Mouse (Mus musculus): Measurements from ENCODE around the gene Capn15. TPM values are rescaled to one million over a fixed set of nuclear protein-coding genes. Genes with fewer than 3 reads are reported as not detected.

The Capn15 gene
- polyA plus RNA-seq, 1 experiment from 2014 or later: 25.8 TPM

- no peak overlapping the region for H3K4me2 ChIP-seq (ENCODE audit: low read depth, low read length)
- 92% methylated on average over 7 of the region's 7 CpGs for WGBS
Measured at GRCm38 (mm10) chr17:26020848-26021347, 35.3 kb upstream of the Capn15 start.

DNA sequence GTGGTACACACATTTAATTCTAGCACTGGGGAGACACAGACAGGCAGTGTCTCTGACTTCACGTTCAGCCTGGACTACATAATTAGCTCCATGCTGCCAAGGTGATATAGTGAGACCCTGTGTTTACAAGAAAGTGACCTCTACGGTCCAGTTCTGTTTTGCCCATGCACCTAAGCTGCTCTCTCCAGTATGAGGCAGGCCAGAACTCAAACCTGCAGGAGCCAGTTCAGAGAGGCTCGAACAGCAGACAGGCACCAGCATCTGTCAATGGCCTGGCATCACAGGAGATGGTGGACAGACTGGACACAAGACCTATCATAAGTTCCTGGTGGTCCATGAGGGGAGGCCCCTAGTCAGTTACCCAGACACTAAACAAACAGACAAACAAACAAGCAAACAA is 32.8 kb upstream of the Capn15 start:
- Histone ChIP-seq H3K36me3 (ENCODE audit: control insufficient read depth, insufficient read depth, low read length) (peaks cover 45% of the 10 kb centered on the region), H3K4me3 (ENCODE audit: low read depth, low read length) (no peak overlapping the region), H3K9me3 (ENCODE audit: control insufficient read depth, low read length) (no peaks in the 10 kb centered on the region), H3K9ac (ENCODE audit: low read depth, low read length) (no peak overlapping the region), H3K4me2 (ENCODE audit: low read depth, low read length) (no peak overlapping the region), H3K27me3 (replicated peaks; ENCODE audit: control insufficient read depth, insufficient read depth, low read length) (no peaks in the 10 kb centered on the region), H3K4me1 (ENCODE audit: control insufficient read depth, insufficient read depth, low read length) (no peaks in the 10 kb centered on the region), H3K27ac (replicated peaks; ENCODE audit: low read depth, low read length) (no peak overlapping the region)
- 70% methylated on average over 3 of the region's 3 CpGs for WGBS
- no peak for DNase-seq (ENCODE audit: low spot score)
- no peak for ATAC-seq (ENCODE audit: low read depth)

More at GRCm38 (mm10) chr17:26020848-26021347, 35.3 kb upstream of the Capn15 start:
- Histone ChIP-seq H3K27me3 (replicated peaks; ENCODE audit: control insufficient read depth, insufficient read depth, low read length) (no peaks in the 10 kb centered on the region), H3K27ac (replicated peaks; ENCODE audit: low read depth, low read length) (no peak overlapping the region), H3K9me3 (ENCODE audit: control insufficient read depth, low read length) (no peaks in the 10 kb centered on the region), H3K4me1 (ENCODE audit: control insufficient read depth, insufficient read depth, low read length) (no peaks in the 10 kb centered on the region), H3K9ac (ENCODE audit: low read depth, low read length) (no peak overlapping the region), H3K36me3 (ENCODE audit: control insufficient read depth, insufficient read depth, low read length) (peaks cover 32% of the 10 kb centered on the region), H3K4me3 (ENCODE audit: low read depth, low read length) (no peak overlapping the region)
- ATAC-seq (ENCODE audit: low read depth) (no peak), DNase-seq (ENCODE audit: low spot score) (no peak)

DNA sequence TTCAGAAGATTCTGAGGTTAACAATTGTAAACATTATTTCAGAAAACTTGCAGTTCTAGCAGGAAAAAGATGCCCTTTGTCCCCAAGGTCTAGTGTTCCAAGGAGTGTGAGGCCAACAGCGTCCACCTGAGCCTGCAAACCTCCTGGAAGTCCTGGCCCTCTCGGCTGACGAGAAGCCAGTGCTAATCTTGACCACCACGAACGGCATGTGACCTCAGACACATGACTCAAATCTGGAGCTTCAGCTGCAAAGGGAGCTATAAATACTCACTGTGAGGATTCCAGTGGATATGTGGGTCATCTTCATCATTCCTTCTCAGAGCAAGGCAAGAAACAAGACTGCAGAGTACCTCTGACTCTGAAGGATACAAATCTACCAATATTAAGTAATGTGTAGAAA is 32.4 kb upstream of the Capn15 start:
- no peaks in the 10 kb centered on the region for H3K27me3 ChIP-seq (replicated peaks; ENCODE audit: control insufficient read depth, insufficient read depth, low read length)
- H3K4me2 ChIP-seq (ENCODE audit: low read depth, low read length): no peak overlapping the region
- no peak overlapping the region for H3K27ac ChIP-seq (replicated peaks; ENCODE audit: low read depth, low read length)
- peaks cover 48% of the 10 kb centered on the region for H3K36me3 ChIP-seq (ENCODE audit: control insufficient read depth, insufficient read depth, low read length)
- H3K4me3 ChIP-seq (ENCODE audit: low read depth, low read length): no peak overlapping the region
- 74% methylated on average over 5 of the region's 5 CpGs for WGBS
- no peak for ATAC-seq (ENCODE audit: low read depth)
- no peaks in the 10 kb centered on the region for H3K4me1 ChIP-seq (ENCODE audit: control insufficient read depth, insufficient read depth, low read length)
- no peak for DNase-seq (ENCODE audit: low spot score)
- no peaks in the 10 kb centered on the region for H3K9me3 ChIP-seq (ENCODE audit: control insufficient read depth, low read length)
- no peak overlapping the region for H3K9ac ChIP-seq (ENCODE audit: low read depth, low read length)

GRCm38 (mm10) chr17:26017021-26017420 is 31.4 kb upstream of the Capn15 start:
- WGBS: 84% methylated on average over 3 of the region's 3 CpGs
- H3K36me3 ChIP-seq (ENCODE audit: control insufficient read depth, insufficient read depth, low read length): peaks cover 52% of the 10 kb centered on the region
- no peak for ATAC-seq (ENCODE audit: low read depth)

DNA sequence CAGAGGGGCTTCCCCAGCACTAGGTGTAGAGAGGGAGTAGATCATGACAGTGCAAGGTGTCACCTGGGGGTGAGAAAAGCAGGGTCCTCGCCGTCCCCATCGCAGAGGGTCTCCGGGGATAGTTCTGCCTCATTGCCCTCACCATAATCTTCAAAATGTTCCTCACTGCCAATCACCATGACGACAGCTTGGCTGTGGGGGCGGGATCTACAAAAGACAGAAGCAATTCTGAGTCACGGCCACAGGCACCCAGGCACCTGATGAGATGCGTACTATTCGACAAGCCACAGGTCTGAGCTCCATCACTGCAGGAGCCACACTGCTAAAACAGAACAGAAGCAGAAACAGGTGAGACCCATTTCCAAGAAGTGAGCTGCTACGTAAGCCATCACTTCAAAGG is 28.1 kb upstream of the Capn15 start:
- 85% methylated on average over 10 of the region's 10 CpGs for WGBS
- Histone ChIP-seq H3K4me1 (ENCODE audit: control insufficient read depth, insufficient read depth, low read length) (no peaks in the 10 kb centered on the region), H3K9me3 (ENCODE audit: control insufficient read depth, low read length) (no peaks in the 10 kb centered on the region), H3K36me3 (ENCODE audit: control insufficient read depth, insufficient read depth, low read length) (peaks cover 54% of the 10 kb centered on the region), H3K4me2 (ENCODE audit: low read depth, low read length) (no peak overlapping the region), H3K27ac (replicated peaks; ENCODE audit: low read depth, low read length) (no peak overlapping the region), H3K9ac (ENCODE audit: low read depth, low read length) (no peak overlapping the region), H3K27me3 (replicated peaks; ENCODE audit: control insufficient read depth, insufficient read depth, low read length) (no peaks in the 10 kb centered on the region), H3K4me3 (ENCODE audit: low read depth, low read length) (no peak overlapping the region)
- ATAC-seq (ENCODE audit: low read depth) (no peak), DNase-seq (ENCODE audit: low spot score) (no peak)

More at GRCm38 (mm10) chr17:26017021-26017420, 31.4 kb upstream of the Capn15 start:
- H3K27ac ChIP-seq (replicated peaks; ENCODE audit: low read depth, low read length): no peak overlapping the region
- no peak for DNase-seq (ENCODE audit: low spot score)
- no peak overlapping the region for H3K9ac ChIP-seq (ENCODE audit: low read depth, low read length)
- H3K27me3 ChIP-seq (replicated peaks; ENCODE audit: control insufficient read depth, insufficient read depth, low read length): no peaks in the 10 kb centered on the region
- no peak overlapping the region for H3K4me3 ChIP-seq (ENCODE audit: low read depth, low read length)
- no peak overlapping the region for H3K4me2 ChIP-seq (ENCODE audit: low read depth, low read length)
- H3K9me3 ChIP-seq (ENCODE audit: control insufficient read depth, low read length): no peaks in the 10 kb centered on the region
- H3K4me1 ChIP-seq (ENCODE audit: control insufficient read depth, insufficient read depth, low read length): no peaks in the 10 kb centered on the region

GRCm38 (mm10) chr17:26011841-26012460 is 26.4 kb upstream of the Capn15 start:
- H3K4me1 ChIP-seq (ENCODE audit: control insufficient read depth, insufficient read depth, low read length): no peaks in the 10 kb centered on the region
- WGBS: 14% methylated on average over 15 of the region's 15 CpGs
- ATAC-seq (ENCODE audit: low read depth): peak; percentile 78
- DNase-seq (ENCODE audit: low spot score): peak; percentile 88
- H3K9me3 ChIP-seq (ENCODE audit: control insufficient read depth, low read length): no peaks in the 10 kb centered on the region
- peak overlapping the region; percentile 18; the same call in 1 of the 2 replicates for H3K4me2 ChIP-seq (ENCODE audit: low read depth, low read length)
- H3K27me3 ChIP-seq (replicated peaks; ENCODE audit: control insufficient read depth, insufficient read depth, low read length): no peaks in the 10 kb centered on the region
- no peak overlapping the region for H3K9ac ChIP-seq (ENCODE audit: low read depth, low read length)
- peaks cover 57% of the 10 kb centered on the region for H3K36me3 ChIP-seq (ENCODE audit: control insufficient read depth, insufficient read depth, low read length)
- H3K4me3 ChIP-seq (ENCODE audit: low read depth, low read length): no peak overlapping the region
- H3K27ac ChIP-seq (replicated peaks; ENCODE audit: low read depth, low read length): no peak overlapping the region

- H3K27me3 ChIP-seq (replicated peaks; ENCODE audit: control insufficient read depth, insufficient read depth, low read length): no peaks in the 10 kb centered on the region
- no peak overlapping the region for H3K27ac ChIP-seq (replicated peaks; ENCODE audit: low read depth, low read length)
- no peak overlapping the region for H3K9ac ChIP-seq (ENCODE audit: low read depth, low read length)
- DNase-seq (ENCODE audit: low spot score): peak; percentile 85
- 28% methylated on average over 4 of the region's 4 CpGs for WGBS
- no peak overlapping the region for H3K4me2 ChIP-seq (ENCODE audit: low read depth, low read length)
- ATAC-seq (ENCODE audit: low read depth): peak; percentile 82
- no peaks in the 10 kb centered on the region for H3K9me3 ChIP-seq (ENCODE audit: control insufficient read depth, low read length)
- peaks cover 58% of the 10 kb centered on the region for H3K36me3 ChIP-seq (ENCODE audit: control insufficient read depth, insufficient read depth, low read length)
- H3K4me3 ChIP-seq (ENCODE audit: low read depth, low read length): no peak overlapping the region
- no peaks in the 10 kb centered on the region for H3K4me1 ChIP-seq (ENCODE audit: control insufficient read depth, insufficient read depth, low read length)
Measured at GRCm38 (mm10) chr17:26009540-26009939, 23.9 kb upstream of the Capn15 start.

GRCm38 (mm10) chr17:26008787-26009186 is 23.2 kb upstream of the Capn15 start:
- H3K27ac ChIP-seq (replicated peaks; ENCODE audit: low read depth, low read length): no peak overlapping the region; the same call in 1 of the 2 replicates
- ATAC-seq (ENCODE audit: low read depth): no peak
- no peaks in the 10 kb centered on the region for H3K4me1 ChIP-seq (ENCODE audit: control insufficient read depth, insufficient read depth, low read length)

DNA sequence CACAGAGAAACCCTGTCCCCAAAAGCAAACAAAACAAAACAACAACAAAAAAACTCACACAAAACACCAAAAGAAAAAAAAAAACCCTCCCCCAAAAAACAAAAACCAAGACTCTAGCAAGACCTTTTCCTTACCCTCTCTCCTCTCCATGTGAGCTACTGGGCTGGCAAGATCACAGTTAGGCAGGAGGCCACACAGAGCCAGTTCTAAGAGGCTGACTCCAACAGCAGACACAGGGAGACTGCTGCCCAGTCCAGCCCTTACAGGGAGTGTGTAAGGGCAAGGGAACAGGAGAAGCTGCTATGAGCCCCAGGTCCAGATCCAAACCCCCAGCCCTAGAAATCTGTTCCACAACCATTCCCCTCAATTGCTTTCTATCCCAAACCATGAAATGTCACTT is 22.7 kb upstream of the Capn15 start:
- H3K27me3 ChIP-seq (replicated peaks; ENCODE audit: control insufficient read depth, insufficient read depth, low read length): no peaks in the 10 kb centered on the region
- no peak overlapping the region for H3K27ac ChIP-seq (replicated peaks; ENCODE audit: low read depth, low read length)
- H3K36me3 ChIP-seq (ENCODE audit: control insufficient read depth, insufficient read depth, low read length): peaks cover 58% of the 10 kb centered on the region
- H3K9ac ChIP-seq (ENCODE audit: low read depth, low read length): no peak overlapping the region
- H3K9me3 ChIP-seq (ENCODE audit: control insufficient read depth, low read length): no peaks in the 10 kb centered on the region
- no peak overlapping the region for H3K4me2 ChIP-seq (ENCODE audit: low read depth, low read length)
- ATAC-seq (ENCODE audit: low read depth) (no peak), DNase-seq (ENCODE audit: low spot score) (no peak)
- no peak overlapping the region for H3K4me3 ChIP-seq (ENCODE audit: low read depth, low read length)
- no peaks in the 10 kb centered on the region for H3K4me1 ChIP-seq (ENCODE audit: control insufficient read depth, insufficient read depth, low read length)

More at GRCm38 (mm10) chr17:26008787-26009186, 23.2 kb upstream of the Capn15 start:
- DNase-seq (ENCODE audit: low spot score): no peak
- Histone ChIP-seq H3K9ac (ENCODE audit: low read depth, low read length) (no peak overlapping the region), H3K36me3 (ENCODE audit: control insufficient read depth, insufficient read depth, low read length) (peaks cover 58% of the 10 kb centered on the region), H3K4me3 (ENCODE audit: low read depth, low read length) (no peak overlapping the region), H3K9me3 (ENCODE audit: control insufficient read depth, low read length) (no peaks in the 10 kb centered on the region), H3K4me2 (ENCODE audit: low read depth, low read length) (no peak overlapping the region), H3K27me3 (replicated peaks; ENCODE audit: control insufficient read depth, insufficient read depth, low read length) (no peaks in the 10 kb centered on the region)
- WGBS: 81% methylated on average over 7 of the region's 7 CpGs

Measured in embryonic facial prominence, embryonic 14.5 days (tissue).